Mouse (Mus musculus) hindbrain, embryonic 11.5 days (tissue): ENCODE data around the gene Psmd8. TPM values are rescaled to one million over a fixed set of nuclear protein-coding genes. Genes with fewer than 3 reads are reported as not detected.
"Not testable (repeated sequence)": the region's sequence is repeated elsewhere in the genome, so short reads cannot be mapped to it uniquely, and the experiment has no call there.

Experiments used
- ATAC-seq: fragments of 200-750 bp; cut with Nextera tagmentation; 2 replicates; pipeline ENCODE4 v1.8.0; 2017; ENCODE audit warnings: mild to moderate bottlenecking, moderate TSS enrichment, moderate library complexity; ENCODE audit not compliant: low FRiP score
- DNase-seq: peaks from one replicate; pipeline ENCODE4 v3.0.0-alpha.2; 2015; ENCODE audit warnings: low spot score
- H3K27ac ChIP-seq: fragments of 300-500 bp; sonication (generic); 2 replicates; pipeline ENCODE4 v1.5.1; 2014; ENCODE audit warnings: mild to moderate bottlenecking, low read depth, low read length
- H3K27me3 ChIP-seq: fragments of 300-500 bp; sonication (generic); 2 replicates; pipeline ENCODE4 v1.6.1; 2014; ENCODE audit warnings: mild to moderate bottlenecking, low read length, moderate library complexity, mixed read lengths; ENCODE audit not compliant: control insufficient read depth, insufficient read depth
- H3K36me3 ChIP-seq: fragments of 300-500 bp; sonication (generic); 2 replicates; pipeline ENCODE4 v1.6.1; 2014; ENCODE audit warnings: mild to moderate bottlenecking, low read length, moderate library complexity, mixed read lengths; ENCODE audit not compliant: control insufficient read depth, insufficient read depth
- H3K4me1 ChIP-seq: fragments of 300-500 bp; sonication (generic); replicated peaks from 2 replicates; pipeline ENCODE4 v1.6.1; 2014; ENCODE audit warnings: low read length, mixed read lengths; ENCODE audit not compliant: control insufficient read depth, insufficient read depth
- H3K4me2 ChIP-seq: fragments of 300-500 bp; sonication (generic); replicated peaks from 2 replicates; pipeline ENCODE4 v1.6.1; 2014; ENCODE audit warnings: mild to moderate bottlenecking, low read depth, low read length
- H3K4me3 ChIP-seq: fragments of 300-500 bp; sonication (generic); 2 replicates; pipeline ENCODE4 v1.5.1; 2014; ENCODE audit warnings: low read depth, low read length
- H3K9ac ChIP-seq: fragments of 300-500 bp; sonication (generic); 2 replicates; pipeline ENCODE4 v1.6.1; 2014; ENCODE audit warnings: low read depth, low read length
- H3K9me3 ChIP-seq: fragments of 300-500 bp; sonication (generic); 2 replicates; pipeline ENCODE4 v1.6.1; 2016; ENCODE audit warnings: low read length; ENCODE audit not compliant: control insufficient read depth
- WGBS: fragments of 180-500 bp; shearing (Covaris S2); extraction: QIAGEN DNeasy Blood & Tissue Kit; methylation state at CpG from one replicate; pipeline ENCODE4 v1.1.7; 2014; 5-methylcytosine and 5-hydroxymethylcytosine counted together
- polyA plus RNA-seq: library from polyadenylated mRNA; unstranded; fragments of >200 nt; fragmentation: Nextera tagmentation; extraction: Ambion mirVana; gene quantifications from 2 replicates; pipeline ENCODE4 v1.2.1, GENCODE M21; 2014

The Psmd8 gene
- polyA plus RNA-seq = 338 and 343 TPM in 2 replicates

DNA sequence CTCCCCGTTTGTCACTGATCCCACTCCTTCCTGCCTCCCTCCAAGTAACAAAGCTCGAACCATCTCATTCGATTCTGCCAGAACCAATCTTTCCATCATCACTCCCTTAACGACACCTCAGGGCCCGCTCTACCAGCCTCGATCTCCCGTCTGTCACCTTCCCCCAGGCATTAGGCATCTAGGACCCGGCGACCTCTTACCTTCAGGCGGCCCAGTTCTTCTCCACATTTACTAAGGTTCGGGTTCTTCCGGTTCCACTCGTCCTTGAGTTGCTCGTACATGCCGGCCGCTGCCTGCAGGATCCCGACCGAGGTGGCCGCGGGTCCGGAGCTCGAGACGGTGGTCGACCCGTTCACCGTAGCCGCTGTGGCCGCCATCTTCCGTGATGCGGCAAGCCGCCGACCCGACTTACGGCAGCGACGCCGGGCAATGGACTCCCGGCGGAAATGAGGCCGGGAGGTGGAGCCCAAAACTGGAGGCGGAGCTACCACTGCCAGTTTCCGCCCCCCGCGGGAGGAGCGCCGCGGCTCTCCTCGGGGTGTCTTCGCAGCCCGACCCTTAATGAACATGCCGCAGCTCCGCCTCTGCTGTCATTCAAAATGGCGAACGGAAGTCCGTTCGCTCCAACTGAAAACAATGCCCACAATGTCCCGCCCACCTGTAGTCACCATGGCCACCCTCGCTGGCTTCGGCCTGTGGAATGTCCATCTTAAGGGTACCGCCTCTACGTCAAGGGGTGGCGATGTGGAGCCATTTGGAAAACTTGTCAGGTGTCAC, at the start of gene Psmd8:
TSS of gene Psmd8 (minus strand) at position 625 of the 777 bp plus-strand sequence.
- peak within 1 kb of the TSS; percentile 84 for H3K9ac ChIP-seq
- DNase-seq = peak; percentile 96
- H3K4me3 ChIP-seq = peak within 1 kb of the TSS; percentile 89
- peaks cover 6% of the 10 kb centered on the region; the same call in 1 of the 2 replicates for H3K4me1 ChIP-seq
- H3K4me2 ChIP-seq = peak within 1 kb of the TSS; percentile 80
- under 1% methylated on average over 62 of the region's 62 CpGs for WGBS
- H3K27ac ChIP-seq = peak within 1 kb of the TSS; percentile 58; the same call in 1 of the 2 replicates
- no peaks in the 10 kb centered on the region for H3K27me3 ChIP-seq
- no peaks in the 10 kb centered on the region for H3K36me3 ChIP-seq
- ATAC-seq = peak; percentile 96
- no peaks in the 10 kb centered on the region for H3K9me3 ChIP-seq

DNA sequence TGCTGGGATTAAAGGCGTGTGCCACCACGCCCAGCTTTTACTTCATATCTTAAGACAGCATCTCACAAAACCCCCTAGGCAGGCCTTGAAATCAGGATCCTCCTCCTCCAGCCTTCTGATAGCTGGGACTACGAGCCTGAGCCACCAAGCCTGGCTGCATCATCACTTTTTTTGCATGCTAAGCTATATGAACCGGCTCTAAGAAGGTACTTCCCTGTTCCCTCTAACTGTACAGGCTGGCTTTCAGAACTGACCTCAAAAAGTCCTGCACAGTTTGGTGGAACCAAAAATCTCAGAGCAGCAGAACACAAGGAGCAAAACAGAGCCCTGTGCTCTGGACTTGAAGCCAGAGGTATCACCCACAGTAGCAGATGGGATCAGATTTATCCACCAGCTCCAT, 47.7 kb upstream of the Psmd8 start:
- no peak overlapping the region for H3K9ac ChIP-seq
- no peaks in the 10 kb centered on the region for H3K36me3 ChIP-seq
- WGBS = 77% methylated on average over 4 of the region's 4 CpGs
- no peaks in the 10 kb centered on the region for H3K9me3 ChIP-seq
- no peak overlapping the region for H3K4me2 ChIP-seq
- H3K4me1 ChIP-seq = no peaks in the 10 kb centered on the region; the same call in none of the 2 replicates
- DNase-seq = no peak
- H3K4me3 ChIP-seq = no peak overlapping the region
- ATAC-seq = no peak
- peaks cover 25% of the 10 kb centered on the region for H3K27me3 ChIP-seq
- H3K27ac ChIP-seq = no peak overlapping the region

DNA sequence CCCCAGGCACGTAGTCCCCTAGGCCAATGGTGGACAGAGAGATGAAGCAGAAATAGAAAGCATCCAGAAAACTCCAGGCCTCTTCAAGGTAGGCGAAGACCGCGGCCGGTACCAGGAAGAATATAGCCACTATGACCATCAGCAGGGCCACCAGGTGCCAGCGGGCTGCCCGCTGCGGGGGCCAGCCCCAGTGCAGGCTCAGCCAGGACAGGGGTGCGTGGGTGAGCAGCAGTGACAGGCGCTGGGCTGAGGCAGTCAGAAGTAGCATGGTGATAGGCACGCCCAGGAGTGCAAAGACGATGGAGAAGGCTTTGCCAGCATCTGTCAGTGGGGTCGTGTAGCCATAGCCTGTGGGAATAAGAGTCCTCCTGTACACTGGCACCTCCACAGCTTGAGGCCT, 45.0 kb upstream of the Psmd8 start:
- Histone ChIP-seq H3K4me1 (no peaks in the 10 kb centered on the region; the same call in none of the 2 replicates), H3K4me3 (no peak overlapping the region), H3K9ac (no peak overlapping the region), H3K27ac (no peak overlapping the region), H3K4me2 (0 out of 2 replicates have a peak overlapping the region, but pooled peaks have one; percentile 2), H3K36me3 (no peaks in the 10 kb centered on the region), H3K27me3 (peaks cover 2% of the 10 kb centered on the region; the same call in 1 of the 2 replicates), H3K9me3 (no peaks in the 10 kb centered on the region)
- 74% methylated on average over 13 of the region's 13 CpGs for WGBS
- ATAC-seq = no peak
- DNase-seq = no peak

DNA sequence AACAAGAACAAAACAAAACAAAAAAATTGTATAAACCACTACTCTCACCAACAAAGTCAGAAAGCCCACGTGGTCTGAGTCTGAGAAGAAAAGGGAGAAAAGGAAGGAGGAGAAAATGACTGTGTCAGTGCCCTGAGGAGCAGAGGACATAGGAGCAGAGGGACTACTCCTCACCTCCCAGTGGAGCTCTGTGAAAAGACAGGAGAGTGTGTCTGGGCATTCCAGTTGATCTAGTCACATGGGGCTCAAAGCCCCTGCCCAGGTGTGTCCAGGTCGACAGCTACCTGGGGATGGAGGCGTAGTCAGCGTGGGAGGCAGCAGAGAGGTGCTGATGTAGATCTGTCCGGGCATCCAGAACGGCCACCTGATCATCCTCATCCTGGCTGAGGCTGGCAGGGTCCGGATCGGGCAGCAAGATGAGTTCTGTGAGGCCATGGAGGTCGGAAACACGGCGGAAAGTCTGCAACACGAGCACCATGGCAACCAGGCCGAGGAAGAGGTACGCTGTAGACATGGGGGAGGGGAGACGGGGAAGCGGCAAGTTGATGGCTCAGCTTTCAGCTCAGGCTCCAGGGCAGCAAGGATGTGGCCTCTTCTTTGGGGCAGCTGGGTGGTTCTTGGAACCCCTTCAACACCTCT, 44.4 kb upstream of the Psmd8 start:
- WGBS = 10% methylated on average over 16 of the region's 16 CpGs
- peak overlapping the region; percentile 8; the same call in 1 of the 2 replicates for H3K9ac ChIP-seq

DNA sequence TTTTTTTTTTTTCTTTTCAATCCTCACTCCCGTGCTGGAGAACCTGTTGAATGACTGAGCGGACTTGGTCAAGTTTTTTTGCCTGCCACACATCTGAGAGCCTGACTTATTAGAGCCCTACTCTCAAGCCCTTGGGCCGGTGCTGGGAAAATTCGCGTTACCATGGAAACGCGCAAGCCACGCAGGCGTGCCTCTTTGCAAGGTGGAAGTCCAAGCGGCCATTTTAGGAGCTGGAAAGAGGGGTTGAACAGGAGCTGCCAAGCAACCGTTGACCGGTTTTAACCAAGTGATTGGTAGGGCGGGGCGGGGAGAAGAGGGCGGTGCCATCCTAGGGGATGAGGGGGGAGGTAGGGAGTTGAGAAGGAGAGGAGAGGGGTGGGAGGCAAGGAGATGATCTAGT, 34.3 kb upstream of the Psmd8 start:
- Histone ChIP-seq H3K36me3 (no peaks in the 10 kb centered on the region), H3K27ac (no peak overlapping the region), H3K4me1 (no peaks in the 10 kb centered on the region; the same call in 1 of the 2 replicates), H3K27me3 (peaks cover 13% of the 10 kb centered on the region), H3K9ac (no peak overlapping the region), H3K9me3 (no peaks in the 10 kb centered on the region), H3K4me2 (no peak overlapping the region), H3K4me3 (no peak overlapping the region)
- 42% methylated on average over 15 of the region's 15 CpGs for WGBS
- DNase-seq = peak; percentile 10
- no peak for ATAC-seq

More for the DNA sequence above, 44.4 kb upstream of the Psmd8 start:
- DNase-seq (peak; percentile 62), ATAC-seq (no peak)
- Histone ChIP-seq H3K27ac (no peak overlapping the region), H3K9me3 (no peaks in the 10 kb centered on the region), H3K4me3 (no peak overlapping the region), H3K36me3 (no peaks in the 10 kb centered on the region), H3K4me1 (no peaks in the 10 kb centered on the region; the same call in none of the 2 replicates), H3K27me3 (no peaks in the 10 kb centered on the region), H3K4me2 (peak overlapping the region; percentile 2; the same call in 1 of the 2 replicates)

DNA sequence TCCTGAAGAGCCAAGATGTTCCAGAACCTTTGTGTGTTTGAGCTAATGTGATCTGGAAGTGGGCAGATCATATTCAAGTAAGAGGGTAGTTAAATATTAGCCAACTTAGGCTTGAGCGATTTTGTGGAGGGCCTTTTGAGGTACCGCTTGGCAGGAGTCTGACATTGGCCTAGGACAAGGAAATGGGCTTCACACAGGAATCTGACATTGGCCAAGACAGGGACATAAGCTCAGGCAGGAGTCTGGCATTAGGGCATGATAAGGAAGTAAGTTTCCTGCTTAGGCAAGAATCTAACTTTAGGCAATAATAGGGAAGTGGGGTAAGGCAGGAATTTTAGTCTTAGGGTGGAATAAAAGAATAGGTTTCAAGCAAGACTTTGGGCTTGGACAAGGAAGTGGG, 33.7 kb upstream of the Psmd8 start:
- DNase-seq = no peak
- Histone ChIP-seq H3K4me3 (no peak overlapping the region; the same call in 1 of the 2 replicates), H3K4me2 (no peak overlapping the region), H3K4me1 (no peaks in the 10 kb centered on the region; the same call in 1 of the 2 replicates), H3K9ac (no peak overlapping the region), H3K36me3 (no peaks in the 10 kb centered on the region), H3K9me3 (no peaks in the 10 kb centered on the region), H3K27ac (no peak overlapping the region), H3K27me3 (peaks cover 13% of the 10 kb centered on the region)
- WGBS = 71% methylated on average over 2 of the region's 2 CpGs
- ATAC-seq = no peak

DNA sequence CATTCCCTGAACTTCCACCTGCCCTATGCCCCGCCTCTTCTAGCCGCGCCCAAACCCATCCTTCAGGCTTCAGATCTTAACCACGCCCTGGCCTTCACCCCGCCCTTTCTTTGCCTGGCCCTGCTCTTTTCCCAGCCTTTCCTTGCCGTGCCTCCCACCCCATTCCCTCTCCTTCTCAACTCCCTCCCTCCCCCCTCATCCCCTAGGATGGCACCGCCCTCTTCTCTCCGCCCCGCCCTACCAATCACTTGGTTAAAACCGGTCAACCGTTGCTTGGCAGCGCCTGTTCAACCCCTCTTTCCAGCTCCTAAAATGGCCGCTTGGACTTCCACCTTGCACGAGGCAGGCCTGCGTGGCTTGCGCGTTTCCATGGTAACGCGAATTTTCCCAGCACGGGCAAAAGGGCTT, 33.2 kb upstream of the Psmd8 start, which contains the start of gene Catsperg1:
TSS of gene Catsperg1 (minus strand) at position 361 of the 408 bp plus-strand sequence.
- under 1% methylated on average over 20 of the region's 20 CpGs for WGBS
- peak within 1 kb of the TSS; percentile 16; the same call in 1 of the 2 replicates for H3K4me3 ChIP-seq
- H3K9ac ChIP-seq = no peak within 1 kb of the TSS
- H3K9me3 ChIP-seq = no peaks in the 10 kb centered on the region
- peaks cover 13% of the 10 kb centered on the region for H3K27me3 ChIP-seq
- peak; percentile 80 for DNase-seq
- peak within 1 kb of the TSS; percentile 23; the same call in 1 of the 2 replicates for H3K4me2 ChIP-seq
- H3K4me1 ChIP-seq = no peaks in the 10 kb centered on the region; the same call in 1 of the 2 replicates
- H3K36me3 ChIP-seq = no peaks in the 10 kb centered on the region
- no peak within 1 kb of the TSS for H3K27ac ChIP-seq
- peak; percentile 82 for ATAC-seq

DNA sequence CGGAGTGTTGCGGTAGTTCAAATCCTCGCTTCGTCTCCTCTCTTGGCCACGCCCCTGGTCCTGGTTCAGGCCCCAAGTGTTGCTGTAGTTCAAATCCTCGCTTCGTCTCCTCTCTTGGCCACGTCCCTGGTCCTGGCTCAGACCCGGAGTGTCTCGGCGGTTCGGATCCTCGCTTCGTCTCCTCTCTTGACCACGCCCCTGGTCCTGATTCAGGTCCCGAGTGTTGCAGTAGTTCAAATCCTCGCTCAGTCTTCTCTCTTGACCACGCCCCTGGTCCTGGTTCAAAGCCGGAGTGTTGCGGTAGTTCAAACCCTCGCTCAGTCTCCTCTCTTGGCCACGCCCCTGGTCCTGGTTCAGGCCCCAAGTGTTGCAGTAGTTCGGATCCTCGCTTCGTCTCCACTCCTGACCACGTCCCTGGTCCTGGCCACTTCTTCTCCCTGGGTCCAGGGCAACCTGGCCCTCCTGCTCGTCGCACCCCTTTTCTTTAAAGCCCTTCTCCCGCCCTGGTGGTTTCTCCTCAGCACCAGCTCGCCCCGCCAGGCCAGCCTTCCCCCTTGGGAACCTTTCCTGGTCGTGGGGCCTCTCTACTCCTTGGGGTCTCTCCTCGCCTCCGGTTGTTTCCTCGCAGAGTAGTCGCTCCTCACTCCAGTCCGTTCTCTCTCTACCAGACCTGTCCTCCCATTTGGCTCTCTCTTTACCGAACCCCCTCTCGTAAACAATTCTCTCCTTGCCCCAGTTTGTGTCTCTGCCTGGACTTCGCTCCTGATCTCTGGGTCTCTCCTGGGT, 32.5 kb upstream of the Psmd8 start:
- DNase-seq (peak; percentile 14), ATAC-seq (peak; percentile 37)
- H3K27me3 ChIP-seq = peaks cover 13% of the 10 kb centered on the region
- H3K4me1 ChIP-seq, H3K9me3 ChIP-seq, H3K4me2 ChIP-seq, H3K9ac ChIP-seq, H3K36me3 ChIP-seq, H3K4me3 ChIP-seq, H3K27ac ChIP-seq: not testable (repeated sequence)
- WGBS = 12% methylated on average over 40 of the region's 40 CpGs
